Mouse (Mus musculus) midbrain, embryonic 14.5 days (tissue): ENCODE measurements at regions not wholly inside any gene's neighbourhood (a gene's known extent, or its start where the extent isn't known, plus 50 kb on each side); places are given as distances from the start of the nearest gene placed in this dataset.

Experiments used
- ATAC-seq: fragments of 200-750 bp; cut with Nextera tagmentation; 2 replicates; pipeline ENCODE4 v1.8.0; 2017; ENCODE audit warnings: moderate number of reproducible peaks, moderate library complexity; ENCODE audit not compliant: low FRiP score, low TSS enrichment
- DNase-seq: peaks from one replicate; pipeline ENCODE4 v3.0.0-alpha.2; 2015
- H3K27ac ChIP-seq: fragments of 300-500 bp; sonication (generic); replicated peaks from 2 replicates; pipeline ENCODE4 v1.5.1; 2014; ENCODE audit warnings: mild to moderate bottlenecking, low read depth, low read length, moderate library complexity
- H3K27me3 ChIP-seq: fragments of 300-500 bp; sonication (generic); 2 replicates; pipeline ENCODE4 v1.6.1; 2014; ENCODE audit warnings: low read length, control low read depth, mixed read lengths; ENCODE audit not compliant: control insufficient read depth, insufficient read depth
- H3K36me3 ChIP-seq: fragments of 300-500 bp; sonication (generic); 2 replicates; pipeline ENCODE4 v1.6.1; 2014; ENCODE audit warnings: low read length, control low read depth; ENCODE audit not compliant: control insufficient read depth, insufficient read depth
- H3K4me1 ChIP-seq: fragments of 300-500 bp; sonication (generic); 2 replicates; pipeline ENCODE4 v1.6.1; 2014; ENCODE audit warnings: mild to moderate bottlenecking, antibody characterized with exemption, low read length, control low read depth; ENCODE audit not compliant: control insufficient read depth, insufficient read depth
- H3K4me2 ChIP-seq: fragments of 300-500 bp; sonication (generic); 2 replicates; pipeline ENCODE4 v1.6.1; 2014; ENCODE audit warnings: mild to moderate bottlenecking, low read length, moderate library complexity
- H3K4me3 ChIP-seq: fragments of 300-500 bp; sonication (generic); replicated peaks from 2 replicates; pipeline ENCODE4 v1.5.1; 2014; ENCODE audit warnings: low read depth, low read length
- H3K9ac ChIP-seq: fragments of 300-500 bp; sonication (generic); replicated peaks from 2 replicates; pipeline ENCODE4 v1.6.1; 2014; ENCODE audit warnings: mild to moderate bottlenecking, low read length, moderate library complexity
- H3K9me3 ChIP-seq: fragments of 300-500 bp; sonication (generic); 2 replicates; pipeline ENCODE4 v1.6.1; 2016; ENCODE audit warnings: low read length, control low read depth, mixed read lengths; ENCODE audit not compliant: control insufficient read depth
- WGBS: fragments of 180-500 bp; shearing (Covaris S2); extraction: QIAGEN DNeasy Blood & Tissue Kit; methylation state at CpG from one replicate; pipeline ENCODE4 v1.1.7; 2014; 5-methylcytosine and 5-hydroxymethylcytosine counted together

GRCm38 (mm10) chr14:104038628-104039325 lies 194.6 kb upstream of the Ednrb start:
- no peaks in the 10 kb centered on the region for H3K9me3 ChIP-seq
- H3K27ac ChIP-seq, result 0 out of 2 replicates have a peak overlapping the region, but pooled peaks have one; percentile 13
- no peaks in the 10 kb centered on the region for H3K27me3 ChIP-seq
- H3K4me3 ChIP-seq, result no peak overlapping the region
- H3K9ac ChIP-seq, result 0 out of 2 replicates have a peak overlapping the region, but pooled peaks have one; percentile 20
- H3K4me1 ChIP-seq, result no peaks in the 10 kb centered on the region; the same call in 1 of the 2 replicates
- DNase-seq, result peak; percentile 95
- peak overlapping the region; percentile 40; the same call in 1 of the 2 replicates for H3K4me2 ChIP-seq
- WGBS, result 9% methylated on average over 13 of the region's 13 CpGs
- H3K36me3 ChIP-seq, result no peaks in the 10 kb centered on the region
- ATAC-seq, result peak; percentile 65

- WGBS, result 28% methylated on average over 1 of the region's 1 CpGs
- H3K4me1 ChIP-seq, result peaks cover 6% of the 10 kb centered on the region
- peak; percentile 83 for DNase-seq
- no peaks in the 10 kb centered on the region for H3K9me3 ChIP-seq
- H3K36me3 ChIP-seq, result no peaks in the 10 kb centered on the region
- no peak overlapping the region for H3K4me3 ChIP-seq
- no peak for ATAC-seq
- no peak overlapping the region for H3K4me2 ChIP-seq
- H3K27ac ChIP-seq, result no peak overlapping the region
- H3K9ac ChIP-seq, result no peak overlapping the region
- no peaks in the 10 kb centered on the region for H3K27me3 ChIP-seq
Observed at GRCm38 (mm10) chr14:104033606-104034005, 189.4 kb upstream of the Ednrb start.

- Histone ChIP-seq H3K4me2 (peak overlapping the region; percentile 25), H3K9ac (no peak overlapping the region), H3K4me1 (peaks cover 12% of the 10 kb centered on the region), H3K27me3 (no peaks in the 10 kb centered on the region), H3K36me3 (no peaks in the 10 kb centered on the region), H3K4me3 (no peak overlapping the region), H3K27ac (no peak overlapping the region), H3K9me3 (no peaks in the 10 kb centered on the region)
- peak; percentile 64 for DNase-seq
- WGBS, result 23% methylated on average over 11 of the region's 11 CpGs
- no peak for ATAC-seq
Observed at GRCm38 (mm10) chr14:104030784-104031470, 186.7 kb upstream of the Ednrb start.

GRCm38 (mm10) chr14:104029668-104030530 lies 185.7 kb upstream of the Ednrb start:
- Histone ChIP-seq H3K4me3 (no peak overlapping the region), H3K36me3 (no peaks in the 10 kb centered on the region), H3K4me2 (peak overlapping the region; percentile 7; the same call in 1 of the 2 replicates), H3K27ac (no peak overlapping the region), H3K9ac (no peak overlapping the region), H3K9me3 (no peaks in the 10 kb centered on the region), H3K4me1 (peaks cover 12% of the 10 kb centered on the region), H3K27me3 (no peaks in the 10 kb centered on the region)
- DNase-seq (peak; percentile 77), ATAC-seq (no peak)
- 9% methylated on average over 20 of the region's 20 CpGs for WGBS

GRCm38 (mm10) chr14:104027900-104028285 lies 183.7 kb upstream of the Ednrb start:
- DNase-seq (peak; percentile 50), ATAC-seq (no peak)
- Histone ChIP-seq H3K27ac (no peak overlapping the region), H3K9me3 (no peaks in the 10 kb centered on the region), H3K4me2 (peak overlapping the region; percentile 30; the same call in 1 of the 2 replicates), H3K36me3 (no peaks in the 10 kb centered on the region), H3K27me3 (no peaks in the 10 kb centered on the region), H3K4me3 (no peak overlapping the region), H3K4me1 (peaks cover 12% of the 10 kb centered on the region), H3K9ac (no peak overlapping the region)
- WGBS, result 74% methylated on average over 8 of the region's 8 CpGs

GRCm38 (mm10) chr14:104027077-104027899 lies 183.1 kb upstream of the Ednrb start:
- Histone ChIP-seq H3K4me2 (peak overlapping the region; percentile 30; the same call in 1 of the 2 replicates), H3K4me1 (peaks cover 12% of the 10 kb centered on the region), H3K36me3 (no peaks in the 10 kb centered on the region), H3K27me3 (no peaks in the 10 kb centered on the region), H3K27ac (no peak overlapping the region), H3K4me3 (no peak overlapping the region), H3K9me3 (no peaks in the 10 kb centered on the region), H3K9ac (no peak overlapping the region)
- 0 out of 2 replicates have a peak, but pooled peaks have one; percentile 54 for ATAC-seq
- 23% methylated on average over 17 of the region's 17 CpGs for WGBS
- peak; percentile 89 for DNase-seq

- 94% methylated on average over 1 of the region's 1 CpGs for WGBS
- no peak overlapping the region for H3K4me3 ChIP-seq
- H3K9ac ChIP-seq, result no peak overlapping the region
- no peaks in the 10 kb centered on the region for H3K4me1 ChIP-seq
- H3K27me3 ChIP-seq, result no peaks in the 10 kb centered on the region
- no peak overlapping the region for H3K4me2 ChIP-seq
- DNase-seq (no peak), ATAC-seq (no peak)
- no peaks in the 10 kb centered on the region for H3K36me3 ChIP-seq
- no peaks in the 10 kb centered on the region for H3K9me3 ChIP-seq
- no peak overlapping the region for H3K27ac ChIP-seq
Observed at GRCm38 (mm10) chr14:104008538-104008937, 164.3 kb upstream of the Ednrb start.

- H3K4me3 ChIP-seq, result no peak overlapping the region
Observed at GRCm38 (mm10) chr14:104006426-104006825, 162.2 kb upstream of the Ednrb start.

More at GRCm38 (mm10) chr14:104006426-104006825, 162.2 kb upstream of the Ednrb start:
- no peak overlapping the region for H3K27ac ChIP-seq
- no peaks in the 10 kb centered on the region for H3K9me3 ChIP-seq
- H3K4me2 ChIP-seq, result no peak overlapping the region
- ATAC-seq, result no peak
- 93% methylated on average over 4 of the region's 4 CpGs for WGBS
- no peak for DNase-seq
- no peaks in the 10 kb centered on the region for H3K27me3 ChIP-seq
- no peak overlapping the region for H3K9ac ChIP-seq
- no peaks in the 10 kb centered on the region for H3K4me1 ChIP-seq
- H3K36me3 ChIP-seq, result no peaks in the 10 kb centered on the region
